Mouse (Mus musculus) Patski (cell line): ENCODE data around the gene Rdh16f1. TPM values are rescaled to one million over a fixed set of nuclear protein-coding genes. Genes with fewer than 3 reads are reported as not detected.
"Not testable (repeated sequence)": the region's sequence is repeated elsewhere in the genome, so short reads cannot be mapped to it uniquely, and the experiment has no call there.

Source experiments
- ATAC-seq: fragments of 100-300 bp; one replicate; pipeline ENCODE4 v1.8.0; 2021
- CTCF ChIA-PET: fragments of 350-600 bp; sonication (Branson Sonifier 250); formaldehyde crosslinking; loops from one replicate; lab custom pipeline; 2022; ENCODE audit warnings: inconsistent platforms; lab: Charles Lee
- POLR2A ChIA-PET: fragments of 350-600 bp; sonication (Branson Sonifier 250); formaldehyde crosslinking; loops from one replicate; lab custom pipeline; 2022; ENCODE audit warnings: antibody characterized with exemption, inconsistent platforms; lab: Charles Lee
- DNase-seq: peaks from one replicate; pipeline ENCODE4 v3.0.0-alpha.2; 2011; ENCODE audit warnings: low read depth, low spot score
- H3K27me3 ChIP-seq: fragments of 371-371 bp; one replicate; pipeline ENCODE4 v1.5.1; 2021
- CTCF ChIP-seq: fragments of 100-300 bp; IDR thresholded peaks from one replicate; pipeline ENCODE4 v1.5.1; 2021
- in situ Hi-C: fragments of 300-500 bp; cut with MboI; formaldehyde crosslinking; loops from 3 replicates; pipeline ENCODE4 v1.11.1; 2018; ENCODE audit warnings: low pct_unique_long_range_greater_than_20kb, mixed read lengths
- polyA plus RNA-seq: library from polyadenylated mRNA; unstranded; gene quantifications from one replicate; pipeline ENCODE4 v1.2.3, GENCODE M21; 2021

Gene Rdh16f1
- polyA plus RNA-seq, 1 experiment from 2014 or later = 0.18 TPM

DNA sequence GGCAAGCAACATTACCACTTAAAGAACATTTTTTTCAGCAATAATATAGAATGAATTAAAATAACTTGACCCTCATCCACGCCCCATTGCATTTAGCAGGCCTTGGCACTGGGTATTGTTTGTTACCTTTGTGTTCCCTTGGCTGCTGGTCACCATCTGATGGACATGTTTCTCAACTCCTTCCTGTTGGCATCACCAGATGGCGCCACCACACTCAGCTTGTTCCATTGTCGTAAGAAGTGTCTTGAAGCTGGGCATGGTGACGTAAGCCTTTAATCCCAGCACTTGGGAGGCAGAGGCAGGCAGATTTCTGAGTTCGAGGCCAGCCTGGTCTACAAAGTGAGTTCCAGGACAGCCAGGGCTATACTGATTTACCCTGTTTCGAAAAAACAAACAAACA lies 65.8 kb downstream of the Rdh16f1 start:
- CTCF ChIA-PET = interaction anchor here (1.5 kb wide), 1 partner anchor 75 kb away, joined by 3 read pairs; no protein-coding TSS in a partner anchor
- peak; percentile 47 for TF ChIP-seq CTCF
- DNase-seq = no peak

GRCm38 (mm10) chr10:127829121-127829520 lies 69.5 kb downstream of the Rdh16f1 start:
- POLR2A ChIA-PET = no interaction called here
- ATAC-seq (no peak), DNase-seq (no peak)
- no peak for TF ChIP-seq CTCF
- in situ Hi-C loops = no loop called here
- no peaks in the 10 kb centered on the region for H3K27me3 ChIP-seq
- CTCF ChIA-PET = no interaction called here

More for the DNA sequence above, 65.8 kb downstream of the Rdh16f1 start:
- no peaks in the 10 kb centered on the region for H3K27me3 ChIP-seq
- no peak for ATAC-seq
- in situ Hi-C loops = no loop called here
- POLR2A ChIA-PET = no interaction called here

- in situ Hi-C loops, ATAC-seq, CTCF ChIA-PET, POLR2A ChIA-PET, DNase-seq, H3K27me3 ChIP-seq: not testable (repeated sequence)
Measured at GRCm38 (mm10) chr10:127834186-127834585, 74.6 kb downstream of the Rdh16f1 start.

DNA sequence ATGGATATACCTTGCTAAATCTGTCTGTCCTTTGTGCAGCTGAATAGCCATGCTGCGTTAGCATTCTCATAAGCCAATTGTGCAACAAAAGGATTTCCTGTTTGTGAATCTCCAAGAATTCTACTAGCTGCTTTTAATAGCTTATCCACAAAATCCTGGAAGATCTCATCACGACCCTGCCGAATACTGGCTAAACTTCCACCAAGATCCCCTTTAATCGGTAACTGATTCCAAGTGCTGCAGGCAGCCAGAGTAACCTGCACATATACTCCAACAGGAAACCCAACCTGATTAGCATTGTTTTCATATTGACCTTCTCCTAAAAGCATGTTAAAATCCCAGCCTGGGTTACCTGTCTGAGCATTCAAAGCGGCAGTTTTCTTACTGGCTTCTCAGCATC lies 75.7 kb downstream of the Rdh16f1 start:
- ATAC-seq = no peak
- no peak for DNase-seq
- in situ Hi-C loops = no loop called here
- ChIA-PET CTCF (no interaction called here), POLR2A (no interaction called here)
- H3K27me3 ChIP-seq = no peaks in the 10 kb centered on the region
- TF ChIP-seq CTCF = no peak

GRCm38 (mm10) chr10:127837793-127838192 lies 78.2 kb downstream of the Rdh16f1 start:
- POLR2A ChIA-PET, H3K27me3 ChIP-seq, in situ Hi-C loops, ATAC-seq, DNase-seq, CTCF ChIA-PET: not testable (repeated sequence)

DNA sequence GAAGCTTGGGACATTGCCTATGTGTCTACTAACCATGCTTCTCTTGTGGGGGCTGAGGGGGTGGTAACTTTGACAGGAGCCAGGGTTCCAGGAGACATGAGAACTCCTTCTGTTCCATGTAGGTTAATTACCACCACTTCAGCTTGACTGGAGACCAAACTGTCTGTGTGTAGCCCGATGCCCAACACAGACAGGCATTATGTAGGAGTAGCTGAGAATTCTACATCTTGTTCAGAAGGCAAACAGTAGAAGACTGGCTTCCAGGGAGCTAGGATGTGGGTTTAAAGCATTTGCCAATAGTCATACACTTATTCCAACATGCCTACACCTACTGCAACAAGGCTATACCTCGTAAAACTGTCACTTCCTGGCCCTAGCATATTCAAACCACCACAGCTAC lies 79.0 kb downstream of the Rdh16f1 start:
- in situ Hi-C loops = no loop called here
- POLR2A ChIA-PET = no interaction called here
- peaks cover 4% of the 10 kb centered on the region for H3K27me3 ChIP-seq
- no peak for DNase-seq
- no peak for TF ChIP-seq CTCF
- CTCF ChIA-PET = no interaction called here
- ATAC-seq = no peak

GRCm38 (mm10) chr10:127840776-127841175 lies 81.2 kb downstream of the Rdh16f1 start:
- peaks cover 4% of the 10 kb centered on the region for H3K27me3 ChIP-seq
- CTCF ChIA-PET = no interaction called here
- in situ Hi-C loops = no loop called here
- ATAC-seq = no peak
- TF ChIP-seq CTCF = no peak
- POLR2A ChIA-PET = no interaction called here
- no peak for DNase-seq

Other genes starting within 250 kb of the Rdh16f1 start
- gene Ndufa4l2, start 244.8 kb upstream of the Rdh16f1 start, polyA plus RNA-seq = 0.18 TPM
- gene Shmt2, start 237.3 kb upstream of the Rdh16f1 start, polyA plus RNA-seq = 144 TPM
- gene Nxph4, start 225.2 kb upstream of the Rdh16f1 start, polyA plus RNA-seq = 6.0 TPM
- 62.5 TPM for gene Lrp1, start 138.6 kb upstream of the Rdh16f1 start, polyA plus RNA-seq
- gene Stat6, start 116.8 kb upstream of the Rdh16f1 start, polyA plus RNA-seq = 67.3 TPM
- 8.0 TPM for gene Nemp1, start 92.9 kb upstream of the Rdh16f1 start, polyA plus RNA-seq
- 31.8 TPM for gene Nab2, start 91.2 kb upstream of the Rdh16f1 start, polyA plus RNA-seq
- gene Myo1a, start 54.6 kb upstream of the Rdh16f1 start, polyA plus RNA-seq = 0.17 TPM
- not detected for gene Tac2, start 35.3 kb upstream of the Rdh16f1 start, polyA plus RNA-seq
- gene Zbtb39, start 20.2 kb upstream of the Rdh16f1 start, polyA plus RNA-seq = 7.5 TPM
- 0.49 TPM for gene Gpr182, start 8.1 kb upstream of the Rdh16f1 start, polyA plus RNA-seq
- 0.05 TPM for gene Rdh1, start 66 bp upstream of the Rdh16f1 start, polyA plus RNA-seq
- not detected for gene Rdh9, start 16.6 kb downstream of the Rdh16f1 start, polyA plus RNA-seq
- gene Rdh16, start 41.4 kb downstream of the Rdh16f1 start, polyA plus RNA-seq = 0.03 TPM
- gene Rdh19, start 90.1 kb downstream of the Rdh16f1 start, polyA plus RNA-seq = not detected
- gene Rdh16f2, start 106.7 kb downstream of the Rdh16f1 start, polyA plus RNA-seq = not detected
- gene Rdh7, start 129.0 kb downstream of the Rdh16f1 start, polyA plus RNA-seq = not detected
- not detected for gene Sdr9c7, start 138.7 kb downstream of the Rdh16f1 start, polyA plus RNA-seq
- gene Hsd17b6, start 247.8 kb downstream of the Rdh16f1 start, polyA plus RNA-seq = not detected